Mouse (Mus musculus) intestine, postnatal 0 days (tissue): ENCODE results near the gene Rnf135. TPM values are rescaled to one million over a fixed set of nuclear protein-coding genes. Genes with fewer than 3 reads are reported as not detected.

Source experiments
- ATAC-seq: fragments of 200-750 bp; cut with Nextera tagmentation; 2 replicates; pipeline ENCODE4 v1.8.0; 2017; ENCODE audit warnings: mild to moderate bottlenecking, moderate TSS enrichment, moderate library complexity
- H3K27ac ChIP-seq: fragments of 300-500 bp; sonication (generic); 2 replicates; pipeline ENCODE4 v1.5.1; 2014; ENCODE audit warnings: mild to moderate bottlenecking, low read depth, low read length, moderate library complexity
- H3K27me3 ChIP-seq: fragments of 300-500 bp; sonication (generic); replicated peaks from 2 replicates; pipeline ENCODE4 v1.6.1; 2014; ENCODE audit warnings: low read length, mixed read lengths; ENCODE audit not compliant: control insufficient read depth, insufficient read depth
- H3K36me3 ChIP-seq: fragments of 300-500 bp; sonication (generic); 2 replicates; pipeline ENCODE4 v1.6.1; 2014; ENCODE audit warnings: mild to moderate bottlenecking, moderate library complexity; ENCODE audit not compliant: control insufficient read depth, insufficient read depth
- H3K4me1 ChIP-seq: fragments of 300-500 bp; sonication (generic); replicated peaks from 2 replicates; pipeline ENCODE4 v1.6.1; 2014; ENCODE audit warnings: antibody characterized with exemption, low read length, mixed read lengths; ENCODE audit not compliant: control insufficient read depth, insufficient read depth
- H3K4me2 ChIP-seq: fragments of 300-500 bp; sonication (generic); replicated peaks from 2 replicates; pipeline ENCODE4 v1.6.1; 2014; ENCODE audit warnings: low read depth, mild to moderate bottlenecking, moderate library complexity
- H3K4me3 ChIP-seq: fragments of 300-500 bp; sonication (generic); 2 replicates; pipeline ENCODE4 v1.5.1; 2014; ENCODE audit warnings: low read depth, low read length
- H3K9ac ChIP-seq: fragments of 300-500 bp; sonication (generic); 2 replicates; pipeline ENCODE4 v1.6.1; 2014; ENCODE audit warnings: mild to moderate bottlenecking, low read depth, low read length
- H3K9me3 ChIP-seq: fragments of 300-500 bp; sonication (generic); 2 replicates; pipeline ENCODE4 v1.6.1; 2016; ENCODE audit warnings: mixed run types; ENCODE audit not compliant: control insufficient read depth
- CTCF ChIP-seq: sonication (generic); IDR thresholded peaks from 2 replicates; pipeline ENCODE4 v1.5.1; 2016; ENCODE audit warnings: low read depth, mild to moderate bottlenecking, control low read depth, antibody characterized with exemption, moderate library complexity
- WGBS: fragments of 180-500 bp; shearing (Covaris S2); extraction: QIAGEN DNeasy Blood & Tissue Kit; methylation state at CpG from one replicate; pipeline ENCODE4 v1.1.7; 2014; 5-methylcytosine and 5-hydroxymethylcytosine counted together
- polyA plus RNA-seq: library from polyadenylated mRNA; unstranded; fragments of >200 nt; fragmentation: Nextera tagmentation; extraction: Ambion mirVana; gene quantifications from 2 replicates; pipeline ENCODE4 v1.2.1, GENCODE M21; 2015

Gene Rnf135
- polyA plus RNA-seq, 1 experiment from 2014 or later: 8.9 TPM

DNA sequence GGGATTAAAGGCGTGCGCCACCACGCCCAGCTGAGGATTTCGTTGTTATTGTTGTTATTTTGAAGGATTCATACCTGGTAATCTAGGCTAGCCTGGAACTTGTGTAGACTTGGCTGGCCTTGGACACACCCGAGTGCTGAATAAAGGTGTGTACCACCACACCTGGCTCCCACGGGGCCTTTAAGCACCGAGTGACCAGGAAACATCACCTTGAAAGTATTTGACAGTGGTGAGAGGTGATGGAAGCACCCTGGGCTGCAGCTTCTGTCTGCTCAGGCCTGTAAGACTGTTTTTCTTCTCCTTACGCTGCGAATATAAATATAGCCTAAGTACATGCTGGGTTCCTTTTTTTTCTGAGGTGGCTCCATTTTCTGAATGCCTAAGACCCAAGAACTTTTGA is 15.5 kb upstream of the Rnf135 start:
- H3K4me2 ChIP-seq: no peak overlapping the region
- no peak for TF ChIP-seq CTCF
- H3K27me3 ChIP-seq: no peaks in the 10 kb centered on the region
- no peaks in the 10 kb centered on the region for H3K4me1 ChIP-seq
- ATAC-seq: no peak
- 80% methylated on average over 9 of the region's 9 CpGs for WGBS
- H3K27ac ChIP-seq: peak overlapping the region; percentile 77
- H3K9me3 ChIP-seq: no peaks in the 10 kb centered on the region
- H3K9ac ChIP-seq: no peak overlapping the region
- H3K36me3 ChIP-seq: peaks cover 16% of the 10 kb centered on the region; the same call in 1 of the 2 replicates
- no peak overlapping the region for H3K4me3 ChIP-seq

- no peak overlapping the region for H3K4me2 ChIP-seq
- H3K9ac ChIP-seq: no peak overlapping the region
- H3K27me3 ChIP-seq: no peaks in the 10 kb centered on the region
- TF ChIP-seq CTCF: no peak
- H3K27ac ChIP-seq: peak overlapping the region; percentile 77
- peaks cover 16% of the 10 kb centered on the region; the same call in 1 of the 2 replicates for H3K36me3 ChIP-seq
- peak; percentile 73 for ATAC-seq
- no peaks in the 10 kb centered on the region for H3K4me1 ChIP-seq
- no peaks in the 10 kb centered on the region for H3K9me3 ChIP-seq
- WGBS: 41% methylated on average over 4 of the region's 4 CpGs
- H3K4me3 ChIP-seq: no peak overlapping the region
Measured at GRCm38 (mm10) chr11:80168611-80169249, 14.9 kb upstream of the Rnf135 start.

- TF ChIP-seq CTCF: no peak
- Histone ChIP-seq H3K36me3 (peaks cover 16% of the 10 kb centered on the region; the same call in 1 of the 2 replicates), H3K27ac (no peak overlapping the region), H3K27me3 (no peaks in the 10 kb centered on the region), H3K9ac (no peak overlapping the region), H3K9me3 (no peaks in the 10 kb centered on the region), H3K4me1 (no peaks in the 10 kb centered on the region), H3K4me3 (no peak overlapping the region), H3K4me2 (no peak overlapping the region)
- WGBS: 85% methylated on average over 3 of the region's 3 CpGs
- no peak for ATAC-seq
Measured at GRCm38 (mm10) chr11:80169629-80170028, 14.0 kb upstream of the Rnf135 start.

GRCm38 (mm10) chr11:80170351-80170750 is 13.3 kb upstream of the Rnf135 start:
- WGBS: 58% methylated on average over 5 of the region's 5 CpGs
- H3K36me3 ChIP-seq: peaks cover 16% of the 10 kb centered on the region; the same call in 1 of the 2 replicates
- H3K4me3 ChIP-seq: no peak overlapping the region
- H3K4me2 ChIP-seq: no peak overlapping the region
- no peak for TF ChIP-seq CTCF
- no peak for ATAC-seq
- H3K4me1 ChIP-seq: no peaks in the 10 kb centered on the region
- peak overlapping the region; percentile 28; the same call in 1 of the 2 replicates for H3K27ac ChIP-seq
- no peaks in the 10 kb centered on the region for H3K9me3 ChIP-seq
- no peaks in the 10 kb centered on the region for H3K27me3 ChIP-seq
- H3K9ac ChIP-seq: no peak overlapping the region

DNA sequence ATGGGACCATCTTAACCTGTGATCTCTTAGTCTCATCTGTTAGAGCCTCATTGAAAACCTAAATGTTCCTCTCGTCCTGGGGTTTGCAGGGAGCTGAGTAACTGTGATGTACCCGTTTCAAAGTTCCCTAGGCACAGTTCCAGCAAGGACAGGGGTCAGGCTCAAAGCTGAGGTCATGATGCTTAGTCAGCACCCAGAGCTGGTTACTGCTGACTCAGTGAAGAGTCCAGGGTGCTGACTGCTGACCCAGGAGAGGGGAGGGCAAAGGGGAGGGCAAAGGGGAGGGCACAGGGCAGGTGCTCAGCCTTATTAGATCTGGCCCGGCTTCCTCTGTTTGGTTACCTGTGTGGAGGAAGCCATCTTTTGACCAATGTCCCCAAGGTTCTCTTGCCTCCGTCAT is 11.8 kb upstream of the Rnf135 start:
- no peak overlapping the region for H3K4me2 ChIP-seq
- H3K27me3 ChIP-seq: no peaks in the 10 kb centered on the region
- no peak for TF ChIP-seq CTCF
- 44% methylated on average over 4 of the region's 4 CpGs for WGBS
- H3K4me1 ChIP-seq: no peaks in the 10 kb centered on the region
- no peaks in the 10 kb centered on the region for H3K9me3 ChIP-seq
- H3K9ac ChIP-seq: no peak overlapping the region
- peak overlapping the region; percentile 73 for H3K27ac ChIP-seq
- no peak overlapping the region for H3K4me3 ChIP-seq
- peak; percentile 78 for ATAC-seq
- H3K36me3 ChIP-seq: 0 out of 2 replicates have a peak, but pooled peaks cover 2% of the 10 kb centered on the region

GRCm38 (mm10) chr11:80173963-80174670 is 9.5 kb upstream of the Rnf135 start:
- H3K4me1 ChIP-seq: no peaks in the 10 kb centered on the region
- no peaks in the 10 kb centered on the region for H3K36me3 ChIP-seq
- no peaks in the 10 kb centered on the region for H3K27me3 ChIP-seq
- WGBS: 54% methylated on average over 11 of the region's 11 CpGs
- H3K9me3 ChIP-seq: no peaks in the 10 kb centered on the region
- ATAC-seq: peak; percentile 23
- no peak overlapping the region for H3K4me3 ChIP-seq
- peak overlapping the region; percentile 57 for H3K27ac ChIP-seq
- no peak overlapping the region for H3K4me2 ChIP-seq
- H3K9ac ChIP-seq: no peak overlapping the region
- no peak for TF ChIP-seq CTCF
